Mouse (Mus musculus) limb, embryonic 13.5 days (tissue): Measurements from ENCODE around the gene Ajm1. TPM values are rescaled to one million over a fixed set of nuclear protein-coding genes. Genes with fewer than 3 reads are reported as not detected.
A peak's percentile ranks its signal among the peaks of the same experiment; 100 is the strongest.

Experiments used
- ATAC-seq: fragments of 200-750 bp; cut with Nextera tagmentation; 2 replicates; pipeline ENCODE4 v1.8.0; 2017; ENCODE audit warnings: low read depth, moderate number of reproducible peaks, moderate TSS enrichment; ENCODE audit not compliant: low FRiP score
- H3K27ac ChIP-seq: fragments of 300-500 bp; sonication (generic); 2 replicates; pipeline ENCODE4 v1.5.1; 2015; ENCODE audit warnings: inconsistent platforms, mild to moderate bottlenecking, moderate library complexity
- H3K27me3 ChIP-seq: fragments of 300-500 bp; sonication (generic); 2 replicates; pipeline ENCODE4 v1.6.1; 2015; ENCODE audit warnings: mild to moderate bottlenecking, inconsistent platforms
- H3K36me3 ChIP-seq: fragments of 300-500 bp; sonication (generic); 2 replicates; pipeline ENCODE4 v1.6.1; 2015; ENCODE audit warnings: inconsistent platforms, mild to moderate bottlenecking, moderate library complexity
- H3K4me1 ChIP-seq: fragments of 300-500 bp; sonication (generic); 2 replicates; pipeline ENCODE4 v1.6.1; 2015; ENCODE audit warnings: inconsistent platforms
- H3K4me2 ChIP-seq: fragments of 300-500 bp; sonication (generic); replicated peaks from 2 replicates; pipeline ENCODE4 v1.6.1; 2015; ENCODE audit warnings: inconsistent platforms, mild to moderate bottlenecking, moderate library complexity
- H3K4me3 ChIP-seq: fragments of 300-500 bp; sonication (generic); 2 replicates; pipeline ENCODE4 v1.5.1; 2015; ENCODE audit warnings: moderate library complexity, mild to moderate bottlenecking, inconsistent platforms
- H3K9ac ChIP-seq: fragments of 300-500 bp; sonication (generic); 2 replicates; pipeline ENCODE4 v1.6.1; 2015; ENCODE audit warnings: mild to moderate bottlenecking, inconsistent platforms
- H3K9me3 ChIP-seq: fragments of 300-500 bp; sonication (generic); 2 replicates; pipeline ENCODE4 v1.6.1; 2016; ENCODE audit warnings: inconsistent platforms
- WGBS: fragments of 180-500 bp; shearing (Covaris S2); methylation state at CpG from one replicate; pipeline ENCODE4 v1.1.7; 2015; 5-methylcytosine and 5-hydroxymethylcytosine counted together
- polyA plus RNA-seq: library from polyadenylated mRNA; unstranded; fragments of >200 nt; fragmentation: Nextera tagmentation; extraction: Ambion mirVana; gene quantifications from 2 replicates; pipeline ENCODE4 v1.2.1, GENCODE M21; 2015

Ajm1 gene
- 0.85 and 1.0 TPM in 2 replicates for polyA plus RNA-seq

DNA sequence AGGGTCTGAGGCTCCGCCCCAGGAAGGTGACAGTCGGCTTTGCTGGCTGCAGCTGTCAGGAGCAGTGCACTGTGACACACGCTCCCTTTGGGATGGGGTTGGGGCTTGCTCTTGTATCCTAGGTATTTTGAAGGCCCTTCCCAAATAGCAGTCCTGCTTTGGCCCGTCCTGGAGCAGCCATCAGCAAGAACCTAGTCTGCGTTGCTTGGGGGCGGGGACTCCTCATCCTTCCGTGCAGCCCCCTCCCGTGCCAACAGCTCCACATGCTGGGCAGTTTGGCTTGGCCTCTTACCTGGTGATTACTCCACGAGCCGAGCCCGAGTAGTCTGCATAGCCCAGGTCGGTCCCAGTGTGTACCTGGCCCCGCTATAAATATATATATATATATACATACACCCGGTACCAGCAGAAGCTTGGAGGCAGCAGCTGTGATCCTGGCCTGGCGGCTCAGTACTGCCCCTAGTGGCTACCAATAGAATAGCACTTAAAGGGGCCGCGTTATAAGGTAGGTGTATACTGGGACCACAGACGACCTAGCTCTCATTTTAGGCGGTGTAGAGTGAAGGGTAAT lies at the start of gene Ajm1:
TSS of gene Ajm1 (minus strand) at position 464 of the 571 bp plus-strand sequence.
- peaks cover 68% of the 10 kb centered on the region for H3K4me1 ChIP-seq

GRCm38 (mm10) chr2:25628738-25629137 lies 47.2 kb upstream of the Ajm1 start:
- H3K4me3 ChIP-seq: no peak overlapping the region
- no peak for ATAC-seq
- 39% methylated on average over 4 of the region's 4 CpGs for WGBS
- H3K9me3 ChIP-seq: no peaks in the 10 kb centered on the region
- H3K27me3 ChIP-seq: no peaks in the 10 kb centered on the region
- H3K9ac ChIP-seq: no peak overlapping the region
- no peaks in the 10 kb centered on the region for H3K36me3 ChIP-seq
- H3K4me1 ChIP-seq: no peaks in the 10 kb centered on the region
- H3K4me2 ChIP-seq: no peak overlapping the region
- no peak overlapping the region for H3K27ac ChIP-seq

More for the DNA sequence above, at the start of gene Ajm1:
- Histone ChIP-seq H3K9ac (peak within 1 kb of the TSS; percentile 56), H3K4me3 (peak within 1 kb of the TSS; percentile 43), H3K27me3 (peaks cover 50% of the 10 kb centered on the region), H3K36me3 (peaks cover 36% of the 10 kb centered on the region), H3K9me3 (no peaks in the 10 kb centered on the region), H3K4me2 (peak within 1 kb of the TSS; percentile 72), H3K27ac (no peak within 1 kb of the TSS)
- ATAC-seq: peak; percentile 67
- 5% methylated on average over 19 of the region's 19 CpGs for WGBS

GRCm38 (mm10) chr2:25627811-25628210 lies 46.3 kb upstream of the Ajm1 start, which contains the start of gene Fcna:
Gene Fcna (minus strand): TSS chr2:25628030.
- no peaks in the 10 kb centered on the region for H3K9me3 ChIP-seq
- H3K4me3 ChIP-seq: no peak within 1 kb of the TSS
- no peak within 1 kb of the TSS for H3K27ac ChIP-seq
- no peak within 1 kb of the TSS for H3K9ac ChIP-seq
- no peaks in the 10 kb centered on the region for H3K27me3 ChIP-seq
- 74% methylated on average over 6 of the region's 6 CpGs for WGBS
- no peak for ATAC-seq
- no peaks in the 10 kb centered on the region for H3K4me1 ChIP-seq
- no peaks in the 10 kb centered on the region for H3K36me3 ChIP-seq
- H3K4me2 ChIP-seq: no peak within 1 kb of the TSS

DNA sequence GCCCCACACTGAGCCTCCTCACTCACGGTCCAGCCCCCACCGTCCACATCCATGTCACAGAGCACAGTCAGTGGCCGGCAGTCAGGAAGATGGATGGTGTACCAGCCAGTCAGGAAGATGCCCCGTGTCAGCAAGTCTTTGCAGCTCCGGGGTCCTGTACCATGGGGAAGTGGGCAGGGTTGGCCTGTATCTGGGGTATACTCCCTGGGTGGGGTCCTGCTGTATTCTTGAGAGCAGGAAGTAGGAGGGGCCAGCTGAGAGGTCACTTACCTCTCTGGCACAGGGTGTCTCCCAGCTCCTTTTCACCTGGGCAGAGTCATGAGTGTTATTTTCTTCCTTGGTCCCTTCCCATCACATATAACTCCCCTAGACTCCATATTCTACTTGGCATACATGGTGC lies 44.4 kb upstream of the Ajm1 start:
- H3K27ac ChIP-seq: no peak overlapping the region
- H3K9ac ChIP-seq: no peak overlapping the region
- 63% methylated on average over 5 of the region's 5 CpGs for WGBS
- H3K4me3 ChIP-seq: no peak overlapping the region
- no peak overlapping the region for H3K4me2 ChIP-seq
- H3K27me3 ChIP-seq: no peaks in the 10 kb centered on the region
- peaks cover 5% of the 10 kb centered on the region; the same call in 1 of the 2 replicates for H3K4me1 ChIP-seq
- no peaks in the 10 kb centered on the region for H3K36me3 ChIP-seq
- H3K9me3 ChIP-seq: no peaks in the 10 kb centered on the region
- no peak for ATAC-seq

GRCm38 (mm10) chr2:25621229-25622200 lies 40.0 kb upstream of the Ajm1 start, which contains the start of gene Tmem141:
Gene Tmem141 (minus strand): TSS chr2:25622005.
- Histone ChIP-seq H3K4me3 (peak within 1 kb of the TSS; percentile 58), H3K9me3 (no peaks in the 10 kb centered on the region), H3K27me3 (peaks cover 26% of the 10 kb centered on the region), H3K27ac (peak within 1 kb of the TSS; percentile 58), H3K9ac (peak within 1 kb of the TSS; percentile 70), H3K4me2 (peak within 1 kb of the TSS; percentile 82), H3K4me1 (peaks cover 9% of the 10 kb centered on the region), H3K36me3 (no peaks in the 10 kb centered on the region)
- WGBS: 5% methylated on average over 34 of the region's 34 CpGs
- ATAC-seq: peak; percentile 94

DNA sequence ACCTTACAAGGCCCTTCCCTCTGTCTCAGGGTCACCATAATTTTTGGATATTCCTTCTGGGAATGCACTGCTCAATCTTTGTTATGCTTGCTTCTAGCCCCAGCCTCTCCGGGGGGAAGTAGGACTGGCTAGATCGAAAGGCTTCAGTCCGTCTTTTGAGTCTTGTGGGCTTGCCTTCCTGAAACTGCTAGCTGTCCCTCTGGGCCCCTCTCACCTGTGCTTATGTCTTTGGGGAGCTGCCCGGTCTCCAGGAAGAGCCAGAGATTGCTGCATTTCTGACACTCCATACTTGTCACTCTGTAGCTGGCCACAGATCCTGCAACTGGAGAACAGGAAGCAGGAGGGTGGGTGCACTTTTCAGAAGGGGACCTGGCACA lies 39.3 kb upstream of the Ajm1 start:
- Histone ChIP-seq H3K4me2 (peak overlapping the region; percentile 82), H3K9me3 (no peaks in the 10 kb centered on the region), H3K27ac (no peak overlapping the region), H3K9ac (peak overlapping the region; percentile 70; the same call in 1 of the 2 replicates), H3K27me3 (peaks cover 33% of the 10 kb centered on the region), H3K4me3 (peak overlapping the region; percentile 58; the same call in 1 of the 2 replicates), H3K36me3 (no peaks in the 10 kb centered on the region), H3K4me1 (peaks cover 16% of the 10 kb centered on the region)
- no peak for ATAC-seq
- WGBS: 80% methylated on average over 4 of the region's 4 CpGs

DNA sequence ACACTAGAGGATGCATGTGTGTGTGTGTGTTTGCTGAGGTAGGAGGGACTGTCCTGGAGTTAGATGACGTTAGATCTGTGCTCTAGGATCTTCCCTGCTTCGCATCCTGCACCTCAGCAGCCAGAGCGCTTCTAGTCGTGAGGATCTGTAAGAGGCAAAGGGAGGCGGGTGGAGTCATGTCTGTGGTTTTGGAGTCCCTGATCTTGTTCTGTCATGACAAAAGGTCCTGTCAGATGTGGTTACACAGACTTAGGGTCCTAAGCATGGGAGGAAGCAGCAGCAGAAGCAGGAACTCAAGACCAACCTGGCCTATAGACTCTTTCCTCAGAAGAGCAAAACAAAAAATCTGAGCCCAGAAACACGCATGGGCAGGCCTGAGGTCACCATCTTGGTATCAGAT lies 38.8 kb upstream of the Ajm1 start:
- no peak overlapping the region for H3K9ac ChIP-seq
- 80% methylated on average over 6 of the region's 6 CpGs for WGBS
- no peak overlapping the region for H3K4me2 ChIP-seq
- H3K27me3 ChIP-seq: peaks cover 37% of the 10 kb centered on the region
- H3K36me3 ChIP-seq: no peaks in the 10 kb centered on the region
- ATAC-seq: no peak
- H3K9me3 ChIP-seq: no peaks in the 10 kb centered on the region
- H3K4me1 ChIP-seq: peaks cover 17% of the 10 kb centered on the region
- no peak overlapping the region for H3K27ac ChIP-seq
- H3K4me3 ChIP-seq: no peak overlapping the region

DNA sequence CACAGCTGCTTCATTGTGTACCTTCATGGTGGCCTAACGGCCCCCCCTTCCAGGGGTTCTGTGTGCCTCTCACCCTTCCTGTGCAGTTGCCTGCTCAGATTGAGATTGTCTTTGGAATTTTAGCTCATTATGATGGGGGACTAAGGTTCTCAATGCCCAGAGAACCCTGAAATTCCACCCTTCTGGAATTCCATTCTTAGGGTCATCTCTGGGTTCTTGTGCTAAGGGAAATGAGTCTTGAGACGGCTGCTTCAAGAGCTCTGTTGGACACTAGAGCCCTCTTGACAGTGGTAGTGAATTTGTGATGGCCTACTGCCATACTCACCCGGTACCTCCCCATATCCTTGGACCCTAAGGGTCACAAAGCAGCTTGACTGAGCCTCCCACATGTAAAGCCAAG lies 36.0 kb upstream of the Ajm1 start, which contains the start of gene Ccdc183:
TSS of gene Ccdc183 (minus strand) at position 101 of the 400 bp plus-strand sequence.
- Histone ChIP-seq H3K9me3 (no peaks in the 10 kb centered on the region), H3K27me3 (peaks cover 64% of the 10 kb centered on the region), H3K27ac (no peak within 1 kb of the TSS), H3K4me3 (peak within 1 kb of the TSS; percentile 24), H3K4me2 (peak within 1 kb of the TSS; percentile 49), H3K4me1 (peaks cover 17% of the 10 kb centered on the region), H3K36me3 (no peaks in the 10 kb centered on the region), H3K9ac (peak within 1 kb of the TSS; percentile 51; the same call in 1 of the 2 replicates)
- 85% methylated on average over 3 of the region's 3 CpGs for WGBS
- ATAC-seq: no peak

- Histone ChIP-seq H3K4me2 (peak overlapping the region; percentile 49), H3K27ac (no peak overlapping the region), H3K4me3 (peak overlapping the region; percentile 24), H3K27me3 (peaks cover 70% of the 10 kb centered on the region), H3K36me3 (no peaks in the 10 kb centered on the region), H3K9me3 (no peaks in the 10 kb centered on the region), H3K9ac (peak overlapping the region; percentile 51), H3K4me1 (peaks cover 16% of the 10 kb centered on the region)
- no peak for ATAC-seq
- 23% methylated on average over 21 of the region's 22 CpGs for WGBS
Observed at GRCm38 (mm10) chr2:25616398-25616797, 34.8 kb upstream of the Ajm1 start.

DNA sequence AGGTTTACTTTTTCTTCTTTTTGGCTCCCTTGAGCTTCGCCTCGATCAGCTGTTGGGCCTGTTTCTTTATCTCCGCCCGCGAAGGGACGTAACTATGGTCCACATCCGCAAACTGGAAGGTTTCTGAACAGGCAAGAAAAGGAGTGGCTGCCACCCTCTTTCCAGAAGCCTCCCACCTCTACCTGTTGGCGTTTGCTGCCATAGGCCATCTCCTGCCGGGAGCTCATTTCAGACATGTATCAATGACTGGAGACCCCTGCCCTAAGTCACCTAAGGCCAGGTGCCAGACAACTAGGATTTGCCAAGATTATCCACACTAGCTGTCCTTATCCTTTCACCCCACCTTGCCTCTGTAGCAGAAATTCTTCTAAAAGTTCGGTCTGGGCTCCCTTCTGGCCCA lies 27.1 kb upstream of the Ajm1 start:
- ATAC-seq: no peak; the same call in 1 of the 2 replicates
- peaks cover 15% of the 10 kb centered on the region for H3K27me3 ChIP-seq

GRCm38 (mm10) chr2:25607761-25608622 lies 26.4 kb upstream of the Ajm1 start, which contains the start of gene Rabl6:
Gene Rabl6 (minus strand): TSS chr2:25608521.
- Histone ChIP-seq H3K27ac (peak within 1 kb of the TSS; percentile 96), H3K9me3 (no peaks in the 10 kb centered on the region), H3K36me3 (peaks cover 23% of the 10 kb centered on the region), H3K4me1 (peaks cover 20% of the 10 kb centered on the region), H3K4me3 (peak within 1 kb of the TSS; percentile 79), H3K4me2 (peak within 1 kb of the TSS; percentile 74), H3K27me3 (peaks cover 9% of the 10 kb centered on the region), H3K9ac (peak within 1 kb of the TSS; percentile 99)
- peak; percentile 90 for ATAC-seq
- WGBS: under 1% methylated on average over 80 of the region's 80 CpGs

More for the DNA sequence above, 27.1 kb upstream of the Ajm1 start:
- 60% methylated on average over 10 of the region's 10 CpGs for WGBS
- peak overlapping the region; percentile 96; the same call in 1 of the 2 replicates for H3K27ac ChIP-seq
- peaks cover 17% of the 10 kb centered on the region for H3K36me3 ChIP-seq
- peak overlapping the region; percentile 74 for H3K4me2 ChIP-seq
- peak overlapping the region; percentile 79 for H3K4me3 ChIP-seq
- H3K9me3 ChIP-seq: no peaks in the 10 kb centered on the region
- peak overlapping the region; percentile 99 for H3K9ac ChIP-seq
- peaks cover 20% of the 10 kb centered on the region for H3K4me1 ChIP-seq
